Mouse (Mus musculus) liver, embryonic 11.5 days (tissue): ENCODE measurements around the gene Maml2. TPM values are rescaled to one million over a fixed set of nuclear protein-coding genes. Genes with fewer than 3 reads are reported as not detected.

ENCODE experiments used
- ATAC-seq: fragments of 200-750 bp; cut with Nextera tagmentation; replicated peaks from 2 replicates; pipeline ENCODE4 v1.8.0; 2017; ENCODE audit warnings: moderate number of reproducible peaks, mild to moderate bottlenecking, moderate TSS enrichment, moderate library complexity; ENCODE audit not compliant: low FRiP score
- DNase-seq: peaks from one replicate; pipeline ENCODE4 v3.0.0-alpha.2; 2017; ENCODE audit warnings: low spot score
- H3K27ac ChIP-seq: fragments of 300-500 bp; sonication (generic); 2 replicates; pipeline ENCODE4 v1.5.1; 2014; ENCODE audit warnings: mild to moderate bottlenecking, low read depth, low read length, control low read depth
- H3K27me3 ChIP-seq: fragments of 300-500 bp; sonication (generic); replicated peaks from 2 replicates; pipeline ENCODE4 v1.6.1; 2014; ENCODE audit warnings: low read length, mixed read lengths; ENCODE audit not compliant: control insufficient read depth, insufficient read depth
- H3K36me3 ChIP-seq: fragments of 300-500 bp; sonication (generic); 2 replicates; pipeline ENCODE4 v1.6.1; 2014; ENCODE audit warnings: mild to moderate bottlenecking, low read length, moderate library complexity, mixed read lengths; ENCODE audit not compliant: control insufficient read depth, insufficient read depth
- H3K4me1 ChIP-seq: fragments of 300-500 bp; sonication (generic); replicated peaks from 2 replicates; pipeline ENCODE4 v1.6.1; 2014; ENCODE audit warnings: low read length, mixed read lengths; ENCODE audit not compliant: control insufficient read depth, insufficient read depth
- H3K4me2 ChIP-seq: fragments of 300-500 bp; sonication (generic); 2 replicates; pipeline ENCODE4 v1.6.1; 2014; ENCODE audit warnings: mild to moderate bottlenecking, control low read depth, moderate library complexity
- H3K4me3 ChIP-seq: fragments of 300-500 bp; sonication (generic); 2 replicates; pipeline ENCODE4 v1.5.1; 2014; ENCODE audit warnings: low read depth, low read length, control low read depth
- H3K9ac ChIP-seq: fragments of 300-500 bp; sonication (generic); 2 replicates; pipeline ENCODE4 v1.6.1; 2014; ENCODE audit warnings: low read depth, low read length, control low read depth
- H3K9me3 ChIP-seq: fragments of 300-500 bp; sonication (generic); 2 replicates; pipeline ENCODE4 v1.6.1; 2016; ENCODE audit warnings: low read length, inconsistent platforms, mixed read lengths; ENCODE audit not compliant: control insufficient read depth
- WGBS: fragments of 180-500 bp; shearing (Covaris S2); extraction: QIAGEN DNeasy Blood & Tissue Kit; methylation state at CpG from one replicate; pipeline ENCODE4 v1.1.7; 2014; 5-methylcytosine and 5-hydroxymethylcytosine counted together
- polyA plus RNA-seq: library from polyadenylated mRNA; unstranded; fragments of >200 nt; fragmentation: Nextera tagmentation; extraction: Ambion mirVana; gene quantifications from 2 replicates; pipeline ENCODE4 v1.2.1, GENCODE M21; 2014

Gene Maml2
- polyA plus RNA-seq, 1 experiment from 2014 or later, result 3.4 TPM

DNA sequence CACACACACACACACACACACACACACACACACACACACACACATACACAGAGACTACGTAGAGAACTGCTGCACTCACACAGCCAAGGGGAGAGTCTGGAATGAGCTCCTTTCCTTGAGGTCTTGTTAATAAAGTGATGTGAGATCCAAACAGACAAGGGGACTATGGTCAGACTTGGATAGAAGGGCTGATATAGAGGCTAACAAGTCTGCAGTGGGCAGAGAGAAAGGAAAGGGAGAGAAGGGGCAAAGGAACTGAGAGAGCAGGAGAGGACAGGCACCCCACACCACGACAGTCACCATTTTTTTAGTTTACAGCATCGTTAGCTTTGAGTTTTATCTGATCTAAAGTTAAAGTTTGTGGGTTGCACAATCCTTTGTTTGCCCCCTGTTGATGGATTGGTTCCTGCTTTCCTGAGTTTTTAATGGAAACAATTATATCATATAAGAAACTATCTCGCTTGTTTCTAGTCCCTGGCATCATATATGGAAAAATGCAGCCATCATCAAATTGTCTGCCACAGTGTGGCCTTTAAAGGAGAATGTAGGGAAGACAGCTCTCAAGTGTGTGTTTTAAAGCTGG is 149.0 kb downstream of the Maml2 start, which contains the start of gene Gm17571:
Gene Gm17571 (minus strand): TSS at position 51 of the 583 bp plus-strand sequence.
- no peaks in the 10 kb centered on the region for H3K4me1 ChIP-seq

GRCm38 (mm10) chr9:13448716-13449115 is 151.0 kb downstream of the Maml2 start:
- Histone ChIP-seq H3K4me3 (no peak overlapping the region), H3K36me3 (no peaks in the 10 kb centered on the region), H3K4me1 (no peaks in the 10 kb centered on the region), H3K9me3 (no peaks in the 10 kb centered on the region), H3K27ac (no peak overlapping the region), H3K9ac (no peak overlapping the region), H3K4me2 (no peak overlapping the region), H3K27me3 (no peaks in the 10 kb centered on the region)
- DNase-seq (no peak), ATAC-seq (no peak)
- WGBS, result 84% methylated on average over 3 of the region's 3 CpGs

More for the DNA sequence above, 149.0 kb downstream of the Maml2 start, which contains the start of gene Gm17571:
- 46% methylated on average over 4 of the region's 4 CpGs for WGBS
- Histone ChIP-seq H3K9me3 (no peaks in the 10 kb centered on the region), H3K36me3 (no peaks in the 10 kb centered on the region), H3K27ac (no peak within 1 kb of the TSS), H3K4me2 (no peak within 1 kb of the TSS), H3K27me3 (no peaks in the 10 kb centered on the region), H3K9ac (no peak within 1 kb of the TSS), H3K4me3 (no peak within 1 kb of the TSS)
- ATAC-seq (no peak), DNase-seq (no peak)

GRCm38 (mm10) chr9:13454651-13455123 is 156.9 kb downstream of the Maml2 start:
- no peaks in the 10 kb centered on the region for H3K9me3 ChIP-seq
- H3K4me3 ChIP-seq, result no peak overlapping the region
- 55% methylated on average over 7 of the region's 7 CpGs for WGBS
- H3K27ac ChIP-seq, result no peak overlapping the region
- no peak for DNase-seq
- no peaks in the 10 kb centered on the region for H3K27me3 ChIP-seq
- H3K9ac ChIP-seq, result no peak overlapping the region
- ATAC-seq, result no peak
- no peaks in the 10 kb centered on the region for H3K4me1 ChIP-seq
- no peaks in the 10 kb centered on the region for H3K36me3 ChIP-seq
- no peak overlapping the region for H3K4me2 ChIP-seq

DNA sequence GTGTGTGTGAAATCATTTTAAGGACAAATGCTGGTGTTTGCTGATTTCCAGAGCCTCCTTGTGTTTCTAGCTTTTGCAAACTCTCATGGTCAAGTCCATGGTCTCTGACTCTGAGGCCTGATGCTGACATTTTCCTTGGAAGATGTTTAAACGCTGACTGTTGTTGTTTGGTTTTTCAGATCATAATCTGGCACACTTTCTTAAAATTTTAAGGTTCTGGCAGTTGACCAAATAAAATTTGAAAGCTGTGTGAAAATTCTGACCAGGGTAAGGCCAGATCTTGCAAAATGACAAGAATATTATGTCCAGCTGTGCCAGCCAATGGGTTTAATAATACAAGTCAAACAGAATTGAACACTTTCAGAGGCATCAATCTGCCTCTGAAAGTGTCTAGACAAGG is 157.5 kb downstream of the Maml2 start:
- 88% methylated on average over 1 of the region's 1 CpGs for WGBS
- DNase-seq, result no peak

GRCm38 (mm10) chr9:13457774-13458173 is 160.0 kb downstream of the Maml2 start:
- DNase-seq, result no peak
- Histone ChIP-seq H3K36me3 (no peaks in the 10 kb centered on the region), H3K4me1 (no peaks in the 10 kb centered on the region), H3K27ac (no peak overlapping the region), H3K27me3 (no peaks in the 10 kb centered on the region), H3K4me3 (no peak overlapping the region), H3K9me3 (no peaks in the 10 kb centered on the region), H3K9ac (no peak overlapping the region), H3K4me2 (no peak overlapping the region)
- WGBS, result 82% methylated on average over 6 of the region's 6 CpGs
- no peak for ATAC-seq

More for the DNA sequence above, 157.5 kb downstream of the Maml2 start:
- Histone ChIP-seq H3K9me3 (no peaks in the 10 kb centered on the region), H3K27ac (no peak overlapping the region), H3K4me1 (no peaks in the 10 kb centered on the region), H3K4me3 (no peak overlapping the region), H3K36me3 (no peaks in the 10 kb centered on the region), H3K9ac (no peak overlapping the region), H3K27me3 (no peaks in the 10 kb centered on the region), H3K4me2 (no peak overlapping the region)
- ATAC-seq, result no peak

DNA sequence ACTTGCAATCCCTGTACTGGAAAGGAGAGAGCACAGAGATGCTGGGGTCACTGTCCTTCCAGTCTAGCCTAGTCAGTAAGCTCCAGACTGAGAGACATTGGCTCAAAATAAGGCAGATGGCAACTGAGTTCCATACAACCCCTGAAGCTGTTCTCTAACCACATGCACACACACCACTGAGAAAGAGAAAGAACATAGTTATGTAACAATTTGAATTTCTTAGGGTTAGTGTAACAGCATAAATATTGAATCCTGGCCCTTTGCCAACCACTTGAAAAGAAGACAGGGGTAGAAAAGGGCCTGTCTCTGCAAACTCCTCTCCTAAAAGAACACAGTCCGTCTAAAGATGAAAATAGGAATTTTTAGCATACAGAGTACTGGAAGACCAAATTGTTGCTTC is 161.6 kb downstream of the Maml2 start:
- Histone ChIP-seq H3K27me3 (no peaks in the 10 kb centered on the region), H3K4me2 (no peak overlapping the region), H3K27ac (no peak overlapping the region), H3K36me3 (no peaks in the 10 kb centered on the region), H3K9me3 (no peaks in the 10 kb centered on the region), H3K4me1 (no peaks in the 10 kb centered on the region), H3K9ac (no peak overlapping the region), H3K4me3 (no peak overlapping the region)
- 73% methylated on average over 1 of the region's 1 CpGs for WGBS
- ATAC-seq, result no peak
- no peak for DNase-seq

DNA sequence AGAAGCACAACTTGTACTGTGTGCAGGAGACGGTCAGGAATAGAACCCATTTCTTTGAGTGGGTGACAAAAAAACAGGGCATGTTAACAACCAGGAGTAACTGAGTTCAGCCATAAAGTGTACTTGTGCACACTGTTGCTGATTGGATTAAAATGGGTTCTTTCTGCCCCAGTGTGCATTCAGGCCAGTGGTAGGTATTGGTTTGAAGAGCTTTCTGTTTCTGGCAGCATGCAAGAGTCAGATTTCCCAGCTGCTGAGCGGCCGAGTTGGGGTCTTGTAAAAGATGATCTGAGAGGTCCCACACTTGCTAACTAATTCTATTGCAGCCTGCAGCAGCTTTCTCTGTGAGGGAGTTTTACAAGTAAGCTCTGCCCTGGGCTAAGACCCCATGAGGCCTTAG is 162.3 kb downstream of the Maml2 start:
- Histone ChIP-seq H3K27me3 (no peaks in the 10 kb centered on the region), H3K36me3 (no peaks in the 10 kb centered on the region), H3K4me2 (no peak overlapping the region), H3K4me1 (no peaks in the 10 kb centered on the region), H3K9me3 (no peaks in the 10 kb centered on the region), H3K27ac (no peak overlapping the region), H3K4me3 (no peak overlapping the region), H3K9ac (no peak overlapping the region)
- DNase-seq (no peak), ATAC-seq (no peak)
- WGBS, result 91% methylated on average over 3 of the region's 3 CpGs

GRCm38 (mm10) chr9:13460926-13461325 is 163.2 kb downstream of the Maml2 start:
- H3K27ac ChIP-seq, result no peak overlapping the region
- no peaks in the 10 kb centered on the region for H3K9me3 ChIP-seq
- H3K4me2 ChIP-seq, result no peak overlapping the region
- no peak for DNase-seq
- peaks cover 3% of the 10 kb centered on the region; the same call in 1 of the 2 replicates for H3K4me1 ChIP-seq
- no peak overlapping the region for H3K4me3 ChIP-seq
- ATAC-seq, result no peak
- 88% methylated on average over 1 of the region's 1 CpGs for WGBS
- H3K36me3 ChIP-seq, result no peaks in the 10 kb centered on the region
- no peaks in the 10 kb centered on the region for H3K27me3 ChIP-seq
- no peak overlapping the region for H3K9ac ChIP-seq

DNA sequence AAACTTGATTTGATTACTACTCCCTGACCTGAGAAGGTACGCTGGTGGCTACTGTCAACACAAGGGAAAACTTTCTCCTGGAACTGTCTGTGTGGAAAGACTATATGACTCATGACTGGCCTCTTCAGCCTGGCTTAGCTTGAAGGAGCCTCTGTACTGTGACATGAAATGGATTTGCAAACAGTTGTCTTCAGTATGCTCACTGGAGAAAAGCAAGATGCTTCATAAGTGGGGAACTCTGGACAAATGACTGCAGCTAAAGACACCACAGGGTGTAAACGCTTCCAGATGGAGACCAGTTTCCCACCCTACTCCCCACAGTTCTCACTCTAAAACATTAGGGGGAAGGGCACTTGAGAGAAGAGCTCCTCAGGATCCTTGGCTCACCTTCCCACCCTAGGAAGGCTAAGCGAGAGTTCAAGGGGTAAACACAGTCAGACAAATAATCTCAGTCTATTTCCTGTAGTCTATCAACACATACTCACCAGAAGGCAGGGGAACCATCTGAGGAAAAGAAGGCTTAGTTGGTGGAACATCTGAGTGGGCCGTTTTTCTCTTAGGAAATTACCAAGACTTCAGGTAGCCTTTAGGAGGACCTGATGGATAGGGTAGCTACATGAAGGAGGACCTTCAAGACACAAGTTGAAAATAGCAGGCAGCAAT is 167.7 kb downstream of the Maml2 start:
- no peak for ATAC-seq
- Histone ChIP-seq H3K4me3 (no peak overlapping the region), H3K4me1 (peaks cover 8% of the 10 kb centered on the region), H3K9ac (no peak overlapping the region), H3K36me3 (no peaks in the 10 kb centered on the region), H3K9me3 (no peaks in the 10 kb centered on the region), H3K27ac (no peak overlapping the region), H3K4me2 (no peak overlapping the region), H3K27me3 (no peaks in the 10 kb centered on the region)
- 73% methylated on average over 4 of the region's 4 CpGs for WGBS
- no peak for DNase-seq
